Mouse (Mus musculus): Measurements from ENCODE around the gene Mtch2.
"Not testable (repeated sequence)": the region's sequence is repeated elsewhere in the genome, so short reads cannot be mapped to it uniquely, and the experiment has no call there.

The Mtch2 gene

DNA sequence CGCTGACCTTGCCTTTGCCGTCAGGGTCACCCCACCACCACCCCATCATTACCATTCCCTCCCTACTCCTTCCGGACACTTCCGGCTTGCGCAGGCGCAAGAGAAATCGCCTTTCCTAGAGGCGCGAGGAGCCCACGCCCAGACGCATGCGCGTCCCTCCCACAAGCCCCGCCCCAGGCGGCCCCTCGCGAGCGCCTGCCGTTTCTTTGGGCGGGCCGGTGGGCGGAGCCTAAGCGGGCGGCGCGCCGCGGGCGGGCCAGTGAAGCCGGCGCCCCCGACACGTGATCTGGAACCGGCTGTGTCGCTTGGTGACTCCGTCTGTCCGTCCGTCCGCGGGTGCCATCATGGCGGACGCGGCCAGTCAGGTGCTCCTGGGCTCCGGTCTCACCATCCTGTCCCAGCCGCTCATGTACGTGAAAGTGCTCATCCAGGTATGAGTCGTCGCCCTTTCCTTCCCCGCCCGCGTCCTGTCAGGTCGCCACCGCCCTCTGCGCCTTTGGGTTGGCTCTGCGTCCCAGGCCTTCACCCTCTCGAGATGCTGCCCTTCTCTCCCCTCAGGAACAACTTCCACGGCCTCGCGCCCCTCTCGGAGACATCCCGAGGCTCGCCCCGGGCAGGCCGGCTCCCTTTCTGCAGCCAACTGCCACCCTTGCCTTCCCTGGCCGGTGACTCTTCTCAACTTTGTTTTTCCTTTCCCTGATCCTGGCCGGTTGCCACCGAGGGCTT lies at the start of gene Mtch2:
TSS of gene Mtch2 (plus strand) at position 201 of the 726 bp plus-strand sequence.
- DNase-seq (ENCODE audit: low spot score), result peak; percentile 96

- no peak for DNase-seq (ENCODE audit: low spot score)
Observed at GRCm38 (mm10) chr2:90808241-90809126, 38.5 kb upstream of the Mtch2 start.

- DNase-seq (ENCODE audit: low spot score), result no peak
Observed at GRCm38 (mm10) chr2:90810751-90811150, 36.2 kb upstream of the Mtch2 start.

- no peak for DNase-seq (ENCODE audit: low spot score)
Observed at GRCm38 (mm10) chr2:90815266-90815665, 31.7 kb upstream of the Mtch2 start.

GRCm38 (mm10) chr2:90816144-90816543 lies 30.8 kb upstream of the Mtch2 start:
- no peak for DNase-seq (ENCODE audit: low spot score)

DNA sequence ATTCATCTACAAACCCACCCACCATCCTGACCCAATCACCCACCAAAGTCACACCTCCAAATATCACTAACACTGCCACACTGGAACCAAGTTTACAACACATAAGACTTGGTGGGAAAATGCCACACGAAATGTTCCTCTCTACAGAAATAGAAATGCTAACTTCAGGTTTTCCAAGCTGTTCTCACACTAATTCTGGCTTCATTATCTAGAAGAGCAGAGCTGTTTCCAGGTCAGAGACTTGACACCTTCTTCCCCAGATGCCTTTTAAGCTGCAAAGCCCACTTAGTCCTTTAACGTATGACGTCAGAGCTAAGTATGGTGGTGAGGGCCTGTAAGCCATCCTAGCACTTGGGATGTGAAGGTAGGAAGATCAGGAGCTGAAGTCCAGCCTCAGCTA lies 28.2 kb upstream of the Mtch2 start:
- no peak for DNase-seq (ENCODE audit: low spot score)

DNA sequence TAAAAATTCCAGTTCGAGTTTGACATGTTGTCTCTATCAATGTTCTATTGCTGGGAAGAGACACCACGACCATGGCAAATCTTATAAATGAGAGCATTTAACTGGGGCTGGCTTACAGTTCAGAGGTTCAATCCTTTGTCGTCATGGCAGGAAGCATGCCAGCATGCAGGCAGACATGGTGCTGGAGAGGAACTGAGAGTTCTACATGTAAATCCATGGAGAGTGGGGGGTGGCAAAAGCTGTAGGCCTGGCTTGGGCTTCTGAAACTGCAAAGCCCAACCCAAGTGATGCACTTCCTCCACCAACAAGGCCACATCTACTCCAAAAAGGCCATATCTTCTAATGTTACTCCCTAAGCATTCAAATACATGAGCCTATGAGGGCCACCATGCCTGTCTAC lies 26.1 kb upstream of the Mtch2 start:
- no peak for DNase-seq (ENCODE audit: low spot score)

DNA sequence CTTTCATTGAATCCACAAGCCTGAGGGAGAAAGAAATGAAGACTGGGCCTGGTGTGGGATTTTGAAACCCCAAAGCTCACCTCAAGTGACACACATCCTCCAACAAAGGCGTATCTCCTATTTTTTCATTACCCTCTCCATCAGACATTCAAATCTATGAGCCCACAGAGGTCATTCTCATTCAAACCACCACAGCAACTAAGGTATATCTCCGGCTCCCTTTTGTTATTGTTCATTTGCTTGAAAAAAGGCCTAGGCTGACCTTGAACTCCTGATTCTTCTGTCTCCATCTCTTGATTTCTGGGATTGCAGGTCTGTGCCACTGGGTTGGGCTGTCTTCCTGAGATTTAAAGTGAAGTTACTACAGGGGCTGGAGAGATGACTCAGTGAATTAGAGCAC lies 24.0 kb upstream of the Mtch2 start:
- DNase-seq (ENCODE audit: low spot score), result no peak

GRCm38 (mm10) chr2:90823781-90824180 lies 23.2 kb upstream of the Mtch2 start:
- DNase-seq (ENCODE audit: low spot score), result no peak

- not testable (repeated sequence) for DNase-seq (ENCODE audit: low spot score)
Observed at GRCm38 (mm10) chr2:90824528-90824927, 22.4 kb upstream of the Mtch2 start.

DNA sequence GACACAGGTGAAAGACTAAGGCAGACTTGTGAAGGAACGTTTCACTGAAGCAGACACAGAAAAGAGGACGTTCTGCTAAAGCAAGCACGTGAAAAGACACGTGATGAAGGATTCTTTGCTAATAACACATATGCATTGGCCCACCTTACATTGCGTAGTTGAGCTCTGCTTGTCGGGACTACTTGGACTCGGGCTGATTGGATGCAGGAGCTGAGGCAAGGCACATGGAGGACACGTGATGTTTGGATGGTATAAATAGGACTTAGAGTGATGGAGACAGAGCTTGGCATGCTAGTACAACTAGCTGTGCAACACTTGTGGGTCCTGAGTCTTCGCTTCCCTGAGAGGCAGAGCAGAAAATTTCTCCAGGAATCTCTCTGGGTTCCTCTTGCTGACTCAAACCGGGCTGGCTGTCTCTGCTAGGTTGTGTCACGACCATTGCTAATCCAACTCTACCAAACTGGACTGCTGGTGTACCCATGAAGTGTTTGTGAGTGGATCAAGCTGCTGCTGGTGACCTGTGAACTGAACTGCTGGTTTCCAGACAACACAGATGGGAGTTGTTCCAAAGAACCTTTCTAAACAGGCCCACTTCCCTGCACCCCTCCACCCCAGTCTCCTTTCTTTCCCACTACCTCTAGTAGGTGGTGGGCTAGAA lies 21.3 kb upstream of the Mtch2 start:
- DNase-seq (ENCODE audit: low spot score), result no peak

DNA sequence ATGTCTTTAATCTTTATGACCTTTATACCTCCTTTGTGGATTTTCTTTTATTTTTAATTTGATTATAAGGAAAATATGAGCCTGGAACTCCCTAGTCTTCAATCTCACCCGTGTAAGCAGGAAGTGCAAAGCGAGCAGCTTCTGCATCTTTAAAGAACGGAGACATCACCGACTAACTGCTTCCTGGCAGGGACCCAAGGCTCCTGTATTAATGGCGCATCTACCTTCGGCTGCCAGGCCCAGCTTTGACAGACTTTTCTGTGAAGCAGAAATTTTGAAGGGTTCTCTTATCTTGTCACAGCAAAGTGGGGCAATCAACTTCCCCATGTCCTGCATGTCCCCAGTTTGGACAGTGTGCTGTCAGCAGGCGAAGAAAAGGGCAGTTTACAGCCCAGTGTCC lies 18.2 kb upstream of the Mtch2 start:
- DNase-seq (ENCODE audit: low spot score), result no peak

GRCm38 (mm10) chr2:90833502-90833901 lies 13.5 kb upstream of the Mtch2 start:
- DNase-seq (ENCODE audit: low spot score), result no peak

GRCm38 (mm10) chr2:90838621-90839020 lies 8.3 kb upstream of the Mtch2 start:
- DNase-seq (ENCODE audit: low spot score), result no peak

DNA sequence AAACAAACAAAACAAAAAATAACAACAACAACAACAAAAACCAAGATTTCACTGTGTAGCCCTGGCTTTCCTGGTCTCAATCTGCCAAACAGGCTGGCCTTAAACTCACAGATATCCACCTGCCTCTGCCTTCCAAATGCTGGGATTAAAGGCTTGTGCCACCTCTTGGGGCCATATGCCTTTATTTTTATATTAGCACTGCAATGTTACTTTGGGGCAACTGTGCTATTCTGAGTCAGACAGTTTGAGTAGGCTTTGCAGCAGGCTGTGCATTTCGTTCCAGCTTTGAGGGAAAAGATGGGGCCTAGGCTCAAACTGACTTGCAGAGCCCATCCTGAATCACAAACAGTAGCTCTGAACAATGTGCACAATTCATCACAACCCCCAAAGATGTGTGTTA lies 3.3 kb upstream of the Mtch2 start:
- DNase-seq (ENCODE audit: low spot score), result no peak

GRCm38 (mm10) chr2:90844262-90844661 lies 2.7 kb upstream of the Mtch2 start:
- DNase-seq (ENCODE audit: low spot score), result no peak

DNA sequence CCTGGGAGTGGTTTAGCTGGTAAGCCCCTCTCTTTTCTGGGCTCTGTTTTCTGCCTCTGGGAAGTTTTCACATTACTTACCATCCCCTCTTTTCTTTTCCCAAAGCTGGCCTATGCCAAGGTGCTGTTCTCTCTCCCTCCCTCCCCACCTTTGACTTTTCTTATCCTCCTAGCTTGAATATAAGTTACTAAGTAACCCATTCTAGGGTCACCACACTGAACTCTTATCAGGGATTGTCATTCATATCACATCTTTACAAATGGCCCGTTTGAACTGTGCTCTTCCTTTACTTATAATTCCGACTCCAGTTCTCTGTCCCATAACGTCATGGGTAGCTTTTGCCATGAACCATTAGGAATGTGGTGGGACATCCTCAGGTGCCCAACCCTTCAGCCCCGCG lies 1.7 kb upstream of the Mtch2 start:
- DNase-seq (ENCODE audit: low spot score), result no peak

DNA sequence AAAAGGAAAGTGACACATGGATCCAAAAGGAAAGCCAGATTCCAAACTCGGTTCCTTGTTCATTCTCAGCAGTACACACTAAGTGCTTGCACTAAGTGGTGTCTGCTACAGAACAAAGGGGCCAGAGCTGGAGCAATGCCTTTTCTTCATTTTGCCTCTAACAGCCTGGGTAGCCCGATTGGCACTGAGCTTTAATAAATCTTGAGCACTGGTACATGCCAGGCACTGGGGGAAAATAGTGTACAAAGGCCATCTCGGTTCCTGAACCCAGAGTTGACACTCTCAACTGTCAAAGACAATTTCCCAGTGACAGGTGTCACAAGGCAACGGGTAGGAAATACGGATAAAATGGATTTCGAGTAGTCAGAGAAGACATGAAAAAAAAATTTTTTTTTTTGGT lies 784 bp upstream of the Mtch2 start:
- no peak for DNase-seq (ENCODE audit: low spot score)

GRCm38 (mm10) chr2:90846597-90846954 lies 379 bp upstream of the Mtch2 start:
- no peak for DNase-seq (ENCODE audit: low spot score)

- DNase-seq (ENCODE audit: low spot score), result no peak
Observed at GRCm38 (mm10) chr2:90847681-90848050, 711 bp downstream of the Mtch2 start.

DNA sequence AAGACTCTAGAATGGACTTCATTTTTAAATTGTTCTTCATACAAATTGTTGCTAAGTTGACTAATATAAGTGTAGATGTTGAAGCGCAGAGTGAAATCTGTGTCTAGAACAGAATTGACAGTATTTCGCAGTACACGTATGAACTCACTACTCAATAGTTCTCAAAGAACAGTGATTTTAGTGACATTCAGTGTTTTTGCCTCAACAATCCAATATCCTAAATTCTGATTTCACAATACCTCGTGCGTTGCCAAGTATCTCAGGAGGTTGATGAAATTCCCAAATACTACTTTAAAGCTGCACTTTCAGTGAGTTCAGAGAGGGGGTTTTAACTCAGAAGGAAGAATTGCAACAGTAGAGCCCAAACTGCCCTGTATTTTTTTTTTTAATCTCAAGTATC lies 1.4 kb downstream of the Mtch2 start:
- DNase-seq (ENCODE audit: low spot score), result no peak

- no peak for DNase-seq (ENCODE audit: low spot score)
Observed at GRCm38 (mm10) chr2:90850401-90850800, 3.4 kb downstream of the Mtch2 start.

- DNase-seq (ENCODE audit: low spot score), result no peak
Observed at GRCm38 (mm10) chr2:90861486-90861885, 14.5 kb downstream of the Mtch2 start.
